In genomic region chr12:69458170-69458841, GRCm38 (mm10) we compare ENCODE assay signal across 8 mouse cellular contexts.
DNase-seq lines count a peak whose midpoint lies in the region; ATAC-seq and TF ChIP-seq lines count a peak whose summit lies in the region.

No protein-coding gene starts in this region.

- no peaks in the 10 kb centered on the region for H3K36me3 ChIP-seq in hindbrain, postnatal 0 days (ENCODE audit: insufficient read depth, low read length)
- no peaks in the 10 kb centered on the region for H3K36me3 ChIP-seq in hindbrain, embryonic 14.5 days (replicated peaks; ENCODE audit: control insufficient read depth, insufficient read depth)
- H3K36me3 ChIP-seq in hindbrain, embryonic 10.5 days, result no peaks in the 10 kb centered on the region

- no peak for ATAC-seq in hindbrain, postnatal 0 days
- no peak for ATAC-seq in hindbrain, embryonic 14.5 days (ENCODE audit: low FRiP score)

- no peak overlapping the region for H3K9ac ChIP-seq in hindbrain, postnatal 0 days (replicated peaks; ENCODE audit: low read length)
- no peak overlapping the region; the same call in 1 of the 2 replicates for H3K9ac ChIP-seq in hindbrain, embryonic 14.5 days

- H3K9me3 ChIP-seq in hindbrain, postnatal 0 days (ENCODE audit: low read length), result no peaks in the 10 kb centered on the region
- H3K9me3 ChIP-seq in hindbrain, embryonic 14.5 days (ENCODE audit: control insufficient read depth, low read length), result no peaks in the 10 kb centered on the region
- H3K9me3 ChIP-seq in hindbrain, embryonic 10.5 days, result no peaks in the 10 kb centered on the region

- H3K4me2 ChIP-seq in hindbrain, postnatal 0 days (ENCODE audit: low read depth, low read length), result no peak overlapping the region
- H3K4me2 ChIP-seq in hindbrain, embryonic 14.5 days (replicated peaks), result no peak overlapping the region

- peak overlapping the region; percentile 41; the same call in 1 of the 2 replicates for H3K27ac ChIP-seq in hindbrain, postnatal 0 days
- H3K27ac ChIP-seq in hindbrain, embryonic 14.5 days, result no peak overlapping the region
- H3K27ac ChIP-seq in hindbrain, embryonic 10.5 days, result no peak overlapping the region

- peaks cover 13% of the 10 kb centered on the region for H3K4me1 ChIP-seq in hindbrain, postnatal 0 days (ENCODE audit: insufficient read depth, low read length)
- no peaks in the 10 kb centered on the region; the same call in 1 of the 2 replicates for H3K4me1 ChIP-seq in hindbrain, embryonic 14.5 days (replicated peaks; ENCODE audit: control insufficient read depth, insufficient read depth, low read length)
- H3K4me1 ChIP-seq in lung, adult 2 months (ENCODE audit: control insufficient read depth, insufficient read depth, low read length), result peaks cover 17% of the 10 kb centered on the region
- peaks cover 22% of the 10 kb centered on the region for H3K4me1 ChIP-seq in hindbrain, embryonic 10.5 days (replicated peaks)

- DNase-seq in hindbrain, postnatal 0 days (ENCODE audit: low spot score), result no peak
- no peak for DNase-seq in hindbrain, embryonic 14.5 days (ENCODE audit: low spot score)
- DNase-seq in 416B (ENCODE audit: low read depth) (peak; percentile 65), NIH3T3 (ENCODE audit: low read depth) (peak; percentile 89)
- DNase-seq in frontal cortex, adult 2 months (ENCODE audit: extremely low spot score in 1 of 2, low spot score in 1 of 2), result peak; percentile 46 to 77
- DNase-seq in lung, adult 2 months, result peak; percentile 53
- DNase-seq in thymus, postnatal 0 days (ENCODE audit: low spot score), result peak; percentile 82
- no peak for DNase-seq in hindbrain, embryonic 10.5 days (ENCODE audit: low spot score)

- no peak overlapping the region for H3K4me3 ChIP-seq in hindbrain, postnatal 0 days (ENCODE audit: low read length)
- H3K4me3 ChIP-seq in hindbrain, embryonic 14.5 days (replicated peaks; ENCODE audit: low read length), result no peak overlapping the region
- no peak overlapping the region for H3K4me3 ChIP-seq in lung, adult 2 months (replicated peaks; ENCODE audit: extremely low read depth, low read depth, low read length)
- no peak overlapping the region for H3K4me3 ChIP-seq in hindbrain, embryonic 10.5 days

- 57% methylated on average over 14 of the region's 14 CpGs for WGBS in hindbrain, postnatal 0 days
- WGBS in hindbrain, embryonic 14.5 days, result 68% methylated on average over 14 of the region's 14 CpGs
- WGBS in lung, adult 2 months, result 10% methylated on average over 14 of the region's 14 CpGs
- WGBS in hindbrain, embryonic 10.5 days, result 83% methylated on average over 14 of the region's 14 CpGs

- no peak for TF ChIP-seq CTCF in hindbrain, postnatal 0 days (IDR thresholded peaks at IDR 0.05; ENCODE audit: low read depth)
- TF ChIP-seq CTCF in lung, adult 2 months (IDR thresholded peaks at IDR 0.05; ENCODE audit: insufficient read depth, low read length), result no peak

- no peaks in the 10 kb centered on the region for H3K27me3 ChIP-seq in hindbrain, postnatal 0 days (ENCODE audit: insufficient read depth, low read length)
- no peaks in the 10 kb centered on the region for H3K27me3 ChIP-seq in hindbrain, embryonic 14.5 days (ENCODE audit: control insufficient read depth, insufficient read depth, low read length)
- H3K27me3 ChIP-seq in hindbrain, embryonic 10.5 days (ENCODE audit: insufficient read depth, poor library complexity, severe bottlenecking), result no peaks in the 10 kb centered on the region

- no peak for TF ChIP-seq POLR2A in lung, adult 2 months (IDR thresholded peaks at IDR 0.05; ENCODE audit: borderline replicate concordance, extremely low read depth, low read depth, low read length)

Comparison
In these comparisons a context has a peak if more than half of its experiments do, and no peak if none do; other contexts are left out.
1. DNase-seq: peak in 416B (single experiment), NIH3T3 (single experiment), frontal cortex, adult 2 months (2 of 2), lung, adult 2 months (single experiment) and thymus, postnatal 0 days (single experiment); none in hindbrain, postnatal 0 days (single experiment), hindbrain, embryonic 14.5 days (single experiment) and hindbrain, embryonic 10.5 days (single experiment).